In the genomic region with DNA sequence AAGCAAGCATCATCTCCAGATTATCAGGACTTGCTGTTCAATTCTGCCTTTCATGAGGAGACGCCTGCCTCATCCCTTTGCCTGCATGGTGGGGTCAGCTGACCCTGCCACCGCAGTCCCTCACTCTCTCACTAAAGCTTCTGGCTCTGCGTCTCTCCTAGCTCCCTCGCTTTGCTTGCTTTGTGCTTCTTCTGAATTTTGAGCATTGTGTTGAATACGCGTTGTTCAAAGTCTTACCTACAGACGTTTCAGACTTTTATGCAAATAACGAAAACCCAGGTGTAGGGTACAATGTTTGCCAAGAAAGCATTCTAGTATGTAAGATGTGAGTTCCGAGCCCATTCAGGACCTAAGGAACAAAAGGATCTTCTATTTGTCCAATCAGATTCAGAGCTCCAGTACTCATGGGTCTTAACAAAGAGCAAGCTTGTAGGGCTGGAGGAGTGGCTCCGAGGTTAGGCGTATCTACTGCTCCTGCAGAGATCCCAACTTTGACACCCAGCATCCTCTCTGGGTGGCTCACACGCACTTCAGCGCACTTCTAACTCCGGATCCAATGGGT, we compare ENCODE assay signal across 12 mouse cellular contexts.
DNase-seq lines count a peak whose midpoint lies in the region; ATAC-seq and TF ChIP-seq lines count a peak whose summit lies in the region.
"Had no signal": no experiment of that assay in that cellular context is flagged by ENCODE, and none has a peak within 500 bp of the region (broad histone marks: within the 10 kb centered on the region; RNA-seq: fewer than 3 reads in every experiment).

No protein-coding gene starts in this region.

- no peaks in the 10 kb centered on the region for H3K9me3 ChIP-seq in lung, embryonic 14.5 days (ENCODE audit: low read depth, low read length)
- H3K9me3 ChIP-seq in forebrain, embryonic 12.5 days = no peaks in the 10 kb centered on the region
- H3K9me3 ChIP-seq in limb, embryonic 12.5 days = no peaks in the 10 kb centered on the region
- H3K9me3 ChIP-seq in stomach, embryonic 15.5 days = no peaks in the 10 kb centered on the region

- peak; percentile 17 for DNase-seq in lung, embryonic 14.5 days
- no peak for DNase-seq in lung, postnatal 14 days
- DNase-seq in adrenal gland, postnatal 10 days = no peak
- no peak for DNase-seq in cerebellum, postnatal 10 days
- DNase-seq: adrenal gland, adult 2 months; gastrocnemius, postnatal 25 days; lung, postnatal 4 days; thymus, adult 18-20 months had no signal

- H3K36me3 ChIP-seq in lung, embryonic 14.5 days (ENCODE audit: insufficient read depth) = no peaks in the 10 kb centered on the region
- no peaks in the 10 kb centered on the region for H3K36me3 ChIP-seq in forebrain, embryonic 12.5 days (replicated peaks)
- H3K36me3 ChIP-seq in limb, embryonic 12.5 days = no peaks in the 10 kb centered on the region
- H3K36me3 ChIP-seq in stomach, embryonic 15.5 days = no peaks in the 10 kb centered on the region

- H3K27me3 ChIP-seq in lung, embryonic 14.5 days (ENCODE audit: insufficient read depth, low read length) = no peaks in the 10 kb centered on the region
- H3K27me3 ChIP-seq in forebrain, embryonic 12.5 days = peaks cover 23% of the 10 kb centered on the region; the same call in 1 of the 2 replicates
- no peaks in the 10 kb centered on the region for H3K27me3 ChIP-seq in limb, embryonic 12.5 days
- H3K27me3 ChIP-seq in stomach, embryonic 15.5 days (replicated peaks) = no peaks in the 10 kb centered on the region

- 39% methylated on average over 14 of the region's 14 CpGs for WGBS in lung, embryonic 14.5 days
- 6% methylated on average over 14 of the region's 14 CpGs for WGBS in forebrain, embryonic 12.5 days
- 27% methylated on average over 14 of the region's 14 CpGs for WGBS in limb, embryonic 12.5 days
- WGBS in stomach, embryonic 15.5 days = 53% methylated on average over 14 of the region's 14 CpGs

- no peak for ATAC-seq in lung, embryonic 14.5 days (ENCODE audit: insufficient read depth)
- ATAC-seq in forebrain, embryonic 12.5 days (ENCODE audit: low FRiP score) = peak; percentile 63; the same call in 1 of the 2 replicates
- ATAC-seq in limb, embryonic 12.5 days (ENCODE audit: insufficient number of reproducible peaks, insufficient read depth, low FRiP score, low TSS enrichment, low read depth) = no peak
- no peak for ATAC-seq in stomach, embryonic 15.5 days (ENCODE audit: insufficient read depth, low FRiP score, low read depth)

- no peak for TF ChIP-seq CTCF in lung, embryonic 14.5 days (IDR thresholded peaks at IDR 0.05; ENCODE audit: low read depth)

- no peak overlapping the region for H3K4me3 ChIP-seq in lung, embryonic 14.5 days (ENCODE audit: low read depth, low read length)
- H3K4me3 ChIP-seq in forebrain, embryonic 12.5 days (replicated peaks) = peak overlapping the region; percentile 31; the same call in 1 of the 2 replicates
- H3K4me3 ChIP-seq in limb, embryonic 12.5 days (replicated peaks) = no peak overlapping the region
- H3K4me3 ChIP-seq in stomach, embryonic 15.5 days (replicated peaks) = no peak overlapping the region
- H3K4me3 ChIP-seq: layer of hippocampus, adult 2 months had no signal

- no peaks in the 10 kb centered on the region; the same call in 1 of the 2 replicates for H3K4me1 ChIP-seq in lung, embryonic 14.5 days (ENCODE audit: insufficient read depth)
- peaks cover 17% of the 10 kb centered on the region for H3K4me1 ChIP-seq in forebrain, embryonic 12.5 days
- H3K4me1 ChIP-seq in limb, embryonic 12.5 days (replicated peaks) = peaks cover 18% of the 10 kb centered on the region
- H3K4me1 ChIP-seq in stomach, embryonic 15.5 days = 0 out of 2 replicates have a peak, but pooled peaks cover 4% of the 10 kb centered on the region

- H3K9ac ChIP-seq in lung, embryonic 14.5 days = no peak overlapping the region
- peak overlapping the region; percentile 21; the same call in 1 of the 2 replicates for H3K9ac ChIP-seq in forebrain, embryonic 12.5 days
- no peak overlapping the region for H3K9ac ChIP-seq in limb, embryonic 12.5 days (replicated peaks)
- H3K9ac ChIP-seq in stomach, embryonic 15.5 days = no peak overlapping the region

- H3K27ac ChIP-seq in lung, embryonic 14.5 days (ENCODE audit: low read depth) = no peak overlapping the region
- no peak overlapping the region for H3K27ac ChIP-seq in forebrain, embryonic 12.5 days
- H3K27ac ChIP-seq in limb, embryonic 12.5 days = 0 out of 2 replicates have a peak overlapping the region, but pooled peaks have one; percentile 46
- H3K27ac ChIP-seq in stomach, embryonic 15.5 days = no peak overlapping the region
- H3K27ac ChIP-seq: layer of hippocampus, adult 2 months had no signal

- H3K4me2 ChIP-seq in lung, embryonic 14.5 days = peak overlapping the region; percentile 60
- peak overlapping the region; percentile 56 for H3K4me2 ChIP-seq in forebrain, embryonic 12.5 days
- peak overlapping the region; percentile 49 for H3K4me2 ChIP-seq in limb, embryonic 12.5 days
- peak overlapping the region; percentile 28; the same call in 1 of the 2 replicates for H3K4me2 ChIP-seq in stomach, embryonic 15.5 days
